Mouse (Mus musculus) heart, postnatal 0 days (tissue): Measurements from ENCODE around the gene Pde4dip.

ENCODE experiments used
- CTCF ChIP-seq: IDR thresholded peaks from 2 replicates; pipeline ENCODE4 v1.5.1; 2016; ENCODE audit warnings: antibody characterized with exemption, control low read depth, low read depth
- EP300 ChIP-seq: IDR thresholded peaks from 2 replicates; pipeline ENCODE4 v1.6.1; 2016; ENCODE audit warnings: antibody characterized with exemption, low read depth

- TF ChIP-seq CTCF (no peak), EP300 (no peak)
Observed at GRCm38 (mm10) chr3:97888168-97888901, at the start of gene Pde4dip.
